Mouse (Mus musculus) myocyte (in vitro differentiated cells): ENCODE data around the gene Rpa1.

Experiments used
- E2F4 ChIP-seq: IDR thresholded peaks from one replicate; pipeline ENCODE4 v1.6.1; 2011; ENCODE audit warnings: mild to moderate bottlenecking, control low read depth, moderate library complexity; ENCODE audit not compliant: insufficient read depth
- MAX ChIP-seq: IDR thresholded peaks from one replicate; pipeline ENCODE4 v1.6.1; 2011; ENCODE audit warnings: low read depth, mild to moderate bottlenecking, control low read depth
- MYOD1 ChIP-seq, 3 experiments: IDR thresholded peaks; one replicate each; pipeline ENCODE4 v1.6.1; 2011; ENCODE audit warnings: control low read depth in 2 of 3, low read depth in 2 of 3, mild to moderate bottlenecking in 2 of 3, moderate library complexity in 1 of 3; ENCODE audit not compliant: insufficient read length in 2 of 3, control insufficient read depth in 1 of 3
- MYOG ChIP-seq, 3 experiments: IDR thresholded peaks; one replicate each; pipeline ENCODE4 v1.6.1; 2011; ENCODE audit warnings: control low read depth in 2 of 3, low read depth in 2 of 3, mild to moderate bottlenecking in 2 of 3; ENCODE audit not compliant: insufficient read length in 2 of 3, control insufficient read depth in 1 of 3, insufficient read depth in 1 of 3
- POLR2A ChIP-seq: IDR thresholded peaks from one replicate; pipeline ENCODE4 v1.6.1; 2011; ENCODE audit warnings: low read depth, mild to moderate bottlenecking, control low read depth, moderate library complexity; ENCODE audit not compliant: insufficient read length
- POLR2AphosphoS2 ChIP-seq: IDR thresholded peaks from one replicate; pipeline ENCODE4 v1.6.1; 2011; ENCODE audit warnings: low read depth, control low read depth; ENCODE audit not compliant: insufficient read length
- SRF ChIP-seq: IDR thresholded peaks from one replicate; pipeline ENCODE4 v1.6.1; 2011; ENCODE audit warnings: low read depth; ENCODE audit not compliant: control insufficient read depth, insufficient read length
- TCF12 ChIP-seq: IDR thresholded peaks from one replicate; pipeline ENCODE4 v1.6.1; 2011; ENCODE audit warnings: mild to moderate bottlenecking, control low read depth; ENCODE audit not compliant: poor library complexity, insufficient read depth, severe bottlenecking
- TCF3 ChIP-seq: IDR thresholded peaks from one replicate; pipeline ENCODE4 v1.6.1; 2011; ENCODE audit warnings: low read depth, control low read depth; ENCODE audit not compliant: insufficient read length
- USF1 ChIP-seq: IDR thresholded peaks from one replicate; pipeline ENCODE4 v1.6.1; 2011; ENCODE audit warnings: low read depth, mild to moderate bottlenecking, control low read depth, moderate library complexity

- TF ChIP-seq POLR2AphosphoS2 (no peak), POLR2A (no peak), TCF3 (no peak), E2F4 (no peak), MYOD1 (IDR thresholded peaks at IDR 0.05; ENCODE audit: control insufficient read depth in 1 of 3, insufficient read length in 2 of 3, low read depth in 2 of 3) (no peak), MYOG (IDR thresholded peaks at IDR 0.05; ENCODE audit: control insufficient read depth in 1 of 3, insufficient read depth in 1 of 3, insufficient read length in 2 of 3, low read depth in 2 of 3) (no peak), SRF (no peak), TCF12 (no peak), MAX (no peak), USF1 (no peak)
Observed at GRCm38 (mm10) chr11:75285893-75286467, 62.1 kb downstream of the Rpa1 start.
